17 mouse cellular contexts compared by ENCODE assay signal in the genomic region with DNA sequence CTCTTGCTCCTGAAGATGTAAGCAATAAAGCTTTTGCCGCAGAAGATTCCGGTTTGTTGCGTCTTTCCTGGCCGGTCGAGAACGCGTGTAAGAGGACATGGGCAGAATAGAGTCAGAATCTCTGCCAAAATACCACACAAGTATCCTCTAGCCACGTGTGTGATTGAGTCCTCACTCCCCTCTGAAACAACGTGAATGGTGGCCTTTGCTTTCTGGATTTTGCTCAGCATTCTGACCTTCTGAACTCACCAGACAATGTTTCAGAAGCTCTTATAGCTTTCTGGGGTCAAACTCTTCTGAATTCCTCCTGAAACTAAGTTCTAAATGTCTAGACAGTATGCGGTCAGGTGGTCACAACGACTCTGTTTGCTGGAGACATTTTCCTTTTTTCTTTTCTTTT.
DNase-seq lines count a peak whose midpoint lies in the region; TF ChIP-seq lines count a peak whose summit lies in the region.
"Had no signal": no experiment of that assay in that cellular context is flagged by ENCODE, and none has a peak within 500 bp of the region (broad histone marks: within the 10 kb centered on the region; RNA-seq: fewer than 3 reads in every experiment).

No protein-coding gene starts in this region.

- TF ChIP-seq POLR2A in CH12.LX (IDR thresholded peaks at IDR 0.05; ENCODE audit: low read depth, low read length) = no peak

- in situ Hi-C loops in CH12.LX (cut with MboI; ENCODE audit: low pct_ligation_motif_present, low pct_unique_long_range_greater_than_20kb, low sequenced_read_pairs) = no loop called here

- H3K79me2 ChIP-seq in CH12.LX (replicated peaks; ENCODE audit: control insufficient read depth, extremely low read depth, insufficient read depth, poor library complexity, severe bottlenecking) = no peaks in the 10 kb centered on the region

- H3K4me1 ChIP-seq in CH12.LX (ENCODE audit: control insufficient read depth in 1 of 2, insufficient read depth in 2 of 2) = peaks cover 0 to 6% of the 10 kb centered on the region in 2 experiments; a peak in 3 of 4 replicates

- no peak for TF ChIP-seq RAD21 in CH12.LX (IDR thresholded peaks at IDR 0.05; ENCODE audit: low read depth, low read length)

- no peak overlapping the region for H3K9ac ChIP-seq in CH12.LX (ENCODE audit: insufficient read depth, low read depth)

- DNase-seq in heart, adult 11 months = peak; percentile 1
- no peak for DNase-seq in heart, postnatal 25 days (ENCODE audit: low spot score)
- DNase-seq in CH12.LX (ENCODE audit: extremely low read depth) = no peak
- no peak for DNase-seq in adrenal gland, adult (ENCODE audit: inconsistent age in 2 of 2, low spot score in 1 of 2)
- DNase-seq: adrenal gland, adult 2 months; adrenal gland, adult 8-10 months; adrenal gland, postnatal 10 days; adrenal gland, postnatal 14 days; adrenal gland, postnatal 25 days; adrenal gland, postnatal 36 days; B cell, adult 2 months; cerebellum, adult 11 months; cerebellum, adult 11-12 months; cerebellum, adult 18-20 months; cerebellum, adult 2 months; cerebellum, adult 8-10 months had no signal

- H3K27me3 ChIP-seq in CH12.LX (replicated peaks) = no peaks in the 10 kb centered on the region

- no peak for TF ChIP-seq CTCF in CH12.LX (conservative IDR thresholded peaks at IDR 0.05 in 1 of 2, IDR thresholded peaks at IDR 0.05 in 1 of 2; ENCODE audit: low read depth in 2 of 2, low read length in 2 of 2)

- H3K9me3 ChIP-seq in CH12.LX (replicated peaks; ENCODE audit: low read length) = no peaks in the 10 kb centered on the region

- H3K4me3 ChIP-seq in CH12.LX (replicated peaks in 1 of 3; ENCODE audit: low read depth in 2 of 3, low read length in 2 of 3, poor library complexity in 1 of 3) = no peak overlapping the region

- intact Hi-C loops in heart, postnatal 25 days (cut with DNase I) = no loop called here

- no peak overlapping the region for H3K4me2 ChIP-seq in CH12.LX (ENCODE audit: insufficient read depth, low read depth, poor library complexity, severe bottlenecking)

- H3K27ac ChIP-seq in CH12.LX (ENCODE audit: insufficient read depth, low read depth) = no peak overlapping the region

- no peak for TF ChIP-seq EP300 in CH12.LX (IDR thresholded peaks at IDR 0.05; ENCODE audit: low read length)

- no peaks in the 10 kb centered on the region for H3K36me3 ChIP-seq in CH12.LX (replicated peaks in 1 of 2; ENCODE audit: control insufficient read depth in 1 of 2, insufficient read depth in 1 of 2, low read length in 1 of 2)
- H3K36me3 ChIP-seq: G1E had no signal

- dilution Hi-C loops in CH12.LX (cut with MboI; ENCODE audit: extremely low pct_ligation_motif_present, extremely low pct_unique_long_range_greater_than_20kb, low sequenced_read_pairs) = no loop called here

TF ChIP-seq in CH12.LX, 34 proteins besides CTCF, POLR2A, EP300 and RAD21:
- TF ChIP-seq MAFK (IDR thresholded peaks at IDR 0.05; ENCODE audit: insufficient replicate concordance, low read length) (no peak), MXI1 (IDR thresholded peaks at IDR 0.05; ENCODE audit: low read depth, low read length) (peak; percentile 43; the same call in 1 of the 2 replicates), ETS1 (conservative IDR thresholded peaks at IDR 0.05; ENCODE audit: low read depth, low read length) (no peak), GABPA (IDR thresholded peaks at IDR 0.05; ENCODE audit: insufficient replicate concordance, low read depth, low read length) (no peak), ZNF384 (IDR thresholded peaks at IDR 0.05; ENCODE audit: low read depth, low read length) (no peak), JUN (IDR thresholded peaks at IDR 0.05; ENCODE audit: insufficient read depth, low read depth, low read length) (no peak), UBTF (IDR thresholded peaks at IDR 0.05; ENCODE audit: low read depth, low read length) (no peak), IRF4 (IDR thresholded peaks at IDR 0.05; ENCODE audit: low read depth, low read length) (peak; percentile 40; the same call in 1 of the 2 replicates), BHLHE40 (IDR thresholded peaks at IDR 0.05; ENCODE audit: low read depth, low read length) (peak; percentile 65), JUND (conservative IDR thresholded peaks at IDR 0.05; ENCODE audit: low read depth, low read length) (no peak), MYC (IDR thresholded peaks at IDR 0.05; ENCODE audit: low read depth, low read length) (peak; percentile 61), MAZ (IDR thresholded peaks at IDR 0.05; ENCODE audit: low read depth, low read length) (no peak), E2F4 (IDR thresholded peaks at IDR 0.05; ENCODE audit: insufficient replicate concordance, low read depth, low read length) (no peak), MEF2A (IDR thresholded peaks at IDR 0.05; ENCODE audit: borderline replicate concordance, low read depth, low read length) (no peak), TBP (conservative IDR thresholded peaks at IDR 0.05; ENCODE audit: low read depth, low read length) (no peak), SIN3A (IDR thresholded peaks at IDR 0.05; ENCODE audit: low read length) (no peak)
